Mouse (Mus musculus): ENCODE data around the gene Aif1. TPM values are rescaled to one million over a fixed set of nuclear protein-coding genes. Genes with fewer than 3 reads are reported as not detected.

The Aif1 gene
- polyA plus RNA-seq (2014; fragmentation: Nextera tagmentation; extraction: Ambion mirVana), result 6.1 and 7.9 TPM in 2 replicates

DNA sequence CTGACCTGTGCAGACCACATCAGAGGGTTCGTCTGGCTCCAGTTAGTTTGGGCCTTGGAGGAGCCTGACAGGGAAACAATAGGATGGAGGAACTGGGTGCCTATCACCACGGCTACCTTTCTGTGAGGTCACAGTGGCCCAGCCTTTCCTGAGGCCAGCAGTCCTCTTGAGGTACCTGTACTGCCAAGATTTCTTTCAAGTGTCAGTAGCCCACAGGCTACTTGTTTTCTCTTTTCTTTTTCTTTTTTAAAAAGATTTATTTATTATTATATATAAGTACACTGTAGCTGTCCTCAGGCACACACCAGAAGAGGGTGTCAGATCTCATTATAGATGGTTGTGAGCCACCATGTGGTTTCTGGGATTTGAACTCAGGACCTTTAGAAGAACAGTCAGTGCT, at the start of gene Aif1:
TSS of gene Aif1 (minus strand) at position 101 of the 400 bp plus-strand sequence.
- WGBS, result 42% methylated on average over 2 of the region's 2 CpGs
- H3K4me3 ChIP-seq (ENCODE audit: low read depth, low read length), result no peak within 1 kb of the TSS

GRCm38 (mm10) chr17:35225456-35225855, 49.6 kb upstream of the Aif1 start:
- Histone ChIP-seq H3K9ac (replicated peaks; ENCODE audit: low read length) (no peak overlapping the region), H3K27me3 (ENCODE audit: control insufficient read depth, insufficient read depth, low read length) (no peaks in the 10 kb centered on the region), H3K36me3 (replicated peaks; ENCODE audit: control insufficient read depth, insufficient read depth, low read depth, low read length) (peaks cover 4% of the 10 kb centered on the region), H3K4me3 (ENCODE audit: low read depth, low read length) (no peak overlapping the region), H3K4me2 (ENCODE audit: low read depth, low read length) (no peak overlapping the region), H3K9me3 (replicated peaks; ENCODE audit: control insufficient read depth, low read length) (no peaks in the 10 kb centered on the region), H3K27ac (replicated peaks; ENCODE audit: low read depth, low read length) (no peak overlapping the region), H3K4me1 (ENCODE audit: control insufficient read depth, insufficient read depth, low read length) (no peaks in the 10 kb centered on the region)
- no peak for DNase-seq (ENCODE audit: low spot score)
- WGBS, result 98% methylated on average over 5 of the region's 5 CpGs
- ATAC-seq (replicated peaks; ENCODE audit: insufficient number of reproducible peaks, low FRiP score, low TSS enrichment, low read depth), result no peak

More for the DNA sequence above, at the start of gene Aif1:
- ATAC-seq (replicated peaks; ENCODE audit: insufficient number of reproducible peaks, low FRiP score, low TSS enrichment, low read depth), result no peak
- no peaks in the 10 kb centered on the region for H3K36me3 ChIP-seq (replicated peaks; ENCODE audit: control insufficient read depth, insufficient read depth, low read depth, low read length)
- no peak within 1 kb of the TSS for H3K9ac ChIP-seq (replicated peaks; ENCODE audit: low read length)
- H3K4me1 ChIP-seq (ENCODE audit: control insufficient read depth, insufficient read depth, low read length), result no peaks in the 10 kb centered on the region
- no peak within 1 kb of the TSS for H3K4me2 ChIP-seq (ENCODE audit: low read depth, low read length)
- no peak for DNase-seq (ENCODE audit: low spot score)
- H3K27ac ChIP-seq (replicated peaks; ENCODE audit: low read depth, low read length), result no peak within 1 kb of the TSS
- no peaks in the 10 kb centered on the region for H3K9me3 ChIP-seq (replicated peaks; ENCODE audit: control insufficient read depth, low read length)
- H3K27me3 ChIP-seq (ENCODE audit: control insufficient read depth, insufficient read depth, low read length), result no peaks in the 10 kb centered on the region

- Histone ChIP-seq H3K27me3 (ENCODE audit: control insufficient read depth, insufficient read depth, low read length) (no peaks in the 10 kb centered on the region), H3K9me3 (replicated peaks; ENCODE audit: control insufficient read depth, low read length) (no peaks in the 10 kb centered on the region), H3K36me3 (replicated peaks; ENCODE audit: control insufficient read depth, insufficient read depth, low read depth, low read length) (peaks cover 4% of the 10 kb centered on the region), H3K27ac (replicated peaks; ENCODE audit: low read depth, low read length) (no peak overlapping the region), H3K4me3 (ENCODE audit: low read depth, low read length) (no peak overlapping the region), H3K4me1 (ENCODE audit: control insufficient read depth, insufficient read depth, low read length) (no peaks in the 10 kb centered on the region), H3K9ac (replicated peaks; ENCODE audit: low read length) (no peak overlapping the region), H3K4me2 (ENCODE audit: low read depth, low read length) (no peak overlapping the region)
- ATAC-seq (replicated peaks; ENCODE audit: insufficient number of reproducible peaks, low FRiP score, low TSS enrichment, low read depth), result no peak
- DNase-seq (ENCODE audit: low spot score), result no peak
- WGBS, result 87% methylated on average over 4 of the region's 4 CpGs
Observed at GRCm38 (mm10) chr17:35224641-35225040, 48.8 kb upstream of the Aif1 start.

GRCm38 (mm10) chr17:35222299-35222698, 46.4 kb upstream of the Aif1 start:
- no peak for DNase-seq (ENCODE audit: low spot score)

GRCm38 (mm10) chr17:35220156-35220952, 44.5 kb upstream of the Aif1 start, which contains the start of gene Gm16181:
TSS of gene Gm16181 (plus strand) at chr17:35220834.
- WGBS, result 79% methylated on average over 28 of the region's 28 CpGs

More at GRCm38 (mm10) chr17:35222299-35222698, 46.4 kb upstream of the Aif1 start:
- 77% methylated on average over 6 of the region's 6 CpGs for WGBS
- Histone ChIP-seq H3K27me3 (ENCODE audit: control insufficient read depth, insufficient read depth, low read length) (no peaks in the 10 kb centered on the region), H3K4me1 (ENCODE audit: control insufficient read depth, insufficient read depth, low read length) (no peaks in the 10 kb centered on the region), H3K4me2 (ENCODE audit: low read depth, low read length) (no peak overlapping the region), H3K9me3 (replicated peaks; ENCODE audit: control insufficient read depth, low read length) (no peaks in the 10 kb centered on the region), H3K9ac (replicated peaks; ENCODE audit: low read length) (no peak overlapping the region), H3K27ac (replicated peaks; ENCODE audit: low read depth, low read length) (no peak overlapping the region), H3K36me3 (replicated peaks; ENCODE audit: control insufficient read depth, insufficient read depth, low read depth, low read length) (peaks cover 4% of the 10 kb centered on the region; the same call in 1 of the 2 replicates), H3K4me3 (ENCODE audit: low read depth, low read length) (no peak overlapping the region)
- ATAC-seq (replicated peaks; ENCODE audit: insufficient number of reproducible peaks, low FRiP score, low TSS enrichment, low read depth), result no peak

DNA sequence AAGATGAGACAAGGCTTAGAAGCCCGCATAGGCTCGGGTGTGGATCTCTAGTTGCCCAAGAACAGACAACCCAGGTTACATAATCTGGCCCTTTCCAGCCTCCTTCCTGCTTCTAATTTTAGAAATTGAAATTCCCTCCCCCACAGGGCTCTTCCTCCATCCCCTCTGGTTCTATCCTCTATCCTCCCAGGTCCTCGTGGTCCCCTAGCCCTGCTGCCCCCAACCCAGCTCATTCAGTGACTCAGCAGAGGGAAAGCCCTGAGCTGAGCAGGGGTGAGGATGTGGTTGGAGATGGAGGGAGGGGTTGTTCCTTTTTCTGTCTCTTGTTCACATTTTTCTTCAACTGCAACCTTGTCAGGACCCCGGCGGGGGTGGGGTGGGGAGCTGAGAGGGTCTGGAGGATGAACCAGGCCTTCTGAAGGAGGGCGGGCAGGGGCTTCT, 43.8 kb upstream of the Aif1 start:
- Histone ChIP-seq H3K4me1 (ENCODE audit: control insufficient read depth, insufficient read depth, low read length) (no peaks in the 10 kb centered on the region), H3K27me3 (ENCODE audit: control insufficient read depth, insufficient read depth, low read length) (no peaks in the 10 kb centered on the region), H3K4me2 (ENCODE audit: low read depth, low read length) (no peak overlapping the region), H3K27ac (replicated peaks; ENCODE audit: low read depth, low read length) (no peak overlapping the region), H3K9me3 (replicated peaks; ENCODE audit: control insufficient read depth, low read length) (no peaks in the 10 kb centered on the region), H3K36me3 (replicated peaks; ENCODE audit: control insufficient read depth, insufficient read depth, low read depth, low read length) (no peaks in the 10 kb centered on the region), H3K9ac (replicated peaks; ENCODE audit: low read length) (no peak overlapping the region), H3K4me3 (ENCODE audit: low read depth, low read length) (no peak overlapping the region)
- DNase-seq (ENCODE audit: low spot score) (no peak), ATAC-seq (replicated peaks; ENCODE audit: insufficient number of reproducible peaks, low FRiP score, low TSS enrichment, low read depth) (no peak)
- 84% methylated on average over 6 of the region's 6 CpGs for WGBS

More at GRCm38 (mm10) chr17:35220156-35220952, 44.5 kb upstream of the Aif1 start, which contains the start of gene Gm16181:
- no peak for DNase-seq (ENCODE audit: low spot score)
- no peaks in the 10 kb centered on the region for H3K4me1 ChIP-seq (ENCODE audit: control insufficient read depth, insufficient read depth, low read length)
- no peak for ATAC-seq (replicated peaks; ENCODE audit: insufficient number of reproducible peaks, low FRiP score, low TSS enrichment, low read depth)
- H3K27ac ChIP-seq (replicated peaks; ENCODE audit: low read depth, low read length), result no peak within 1 kb of the TSS
- H3K4me2 ChIP-seq (ENCODE audit: low read depth, low read length), result no peak within 1 kb of the TSS
- H3K4me3 ChIP-seq (ENCODE audit: low read depth, low read length), result no peak within 1 kb of the TSS
- H3K27me3 ChIP-seq (ENCODE audit: control insufficient read depth, insufficient read depth, low read length), result no peaks in the 10 kb centered on the region
- no peak within 1 kb of the TSS for H3K9ac ChIP-seq (replicated peaks; ENCODE audit: low read length)
- H3K36me3 ChIP-seq (replicated peaks; ENCODE audit: control insufficient read depth, insufficient read depth, low read depth, low read length), result peaks cover 4% of the 10 kb centered on the region; the same call in 1 of the 2 replicates
- no peaks in the 10 kb centered on the region for H3K9me3 ChIP-seq (replicated peaks; ENCODE audit: control insufficient read depth, low read length)

DNA sequence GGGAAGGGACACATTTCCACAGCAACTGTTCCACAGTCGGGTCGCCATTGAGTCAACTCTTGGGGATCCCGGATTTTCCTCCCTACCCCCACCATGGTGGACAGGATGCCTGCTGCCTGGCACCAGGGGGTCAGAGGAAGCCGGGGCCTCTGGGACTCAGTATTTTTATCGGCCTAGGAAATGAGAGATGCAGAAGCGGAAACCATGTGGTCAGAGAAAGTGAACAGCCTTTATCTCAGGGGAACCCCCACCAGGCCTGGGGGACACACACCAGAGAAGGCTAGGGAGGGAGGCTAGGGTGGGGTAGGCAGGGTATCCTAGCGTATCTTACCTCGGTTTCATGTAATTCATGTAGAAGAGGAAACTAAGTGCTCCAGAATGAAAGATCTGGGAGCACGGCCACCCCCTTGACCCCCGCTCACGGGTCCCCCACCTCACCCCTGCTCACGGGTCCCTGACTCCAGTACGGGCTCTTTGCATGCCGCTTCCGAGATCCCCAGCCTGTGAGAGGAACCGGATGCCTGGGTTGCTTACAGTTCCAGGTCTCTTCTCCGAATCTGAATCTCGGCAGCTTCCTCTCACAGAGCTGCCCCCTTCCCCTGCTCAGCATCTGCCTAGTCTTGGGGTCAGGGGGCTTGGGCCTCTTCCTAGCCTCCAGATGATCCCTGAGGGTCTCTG, 42.8 kb upstream of the Aif1 start:
- no peaks in the 10 kb centered on the region for H3K4me1 ChIP-seq (ENCODE audit: control insufficient read depth, insufficient read depth, low read length)
- H3K27me3 ChIP-seq (ENCODE audit: control insufficient read depth, insufficient read depth, low read length), result no peaks in the 10 kb centered on the region
- no peaks in the 10 kb centered on the region for H3K9me3 ChIP-seq (replicated peaks; ENCODE audit: control insufficient read depth, low read length)
- no peak for ATAC-seq (replicated peaks; ENCODE audit: insufficient number of reproducible peaks, low FRiP score, low TSS enrichment, low read depth)
- DNase-seq (ENCODE audit: low spot score), result no peak
- H3K36me3 ChIP-seq (replicated peaks; ENCODE audit: control insufficient read depth, insufficient read depth, low read depth, low read length), result no peaks in the 10 kb centered on the region
- no peak overlapping the region for H3K9ac ChIP-seq (replicated peaks; ENCODE audit: low read length)
- no peak overlapping the region for H3K27ac ChIP-seq (replicated peaks; ENCODE audit: low read depth, low read length)
- H3K4me3 ChIP-seq (ENCODE audit: low read depth, low read length), result no peak overlapping the region
- H3K4me2 ChIP-seq (ENCODE audit: low read depth, low read length), result no peak overlapping the region
- 83% methylated on average over 18 of the region's 18 CpGs for WGBS

DNA sequence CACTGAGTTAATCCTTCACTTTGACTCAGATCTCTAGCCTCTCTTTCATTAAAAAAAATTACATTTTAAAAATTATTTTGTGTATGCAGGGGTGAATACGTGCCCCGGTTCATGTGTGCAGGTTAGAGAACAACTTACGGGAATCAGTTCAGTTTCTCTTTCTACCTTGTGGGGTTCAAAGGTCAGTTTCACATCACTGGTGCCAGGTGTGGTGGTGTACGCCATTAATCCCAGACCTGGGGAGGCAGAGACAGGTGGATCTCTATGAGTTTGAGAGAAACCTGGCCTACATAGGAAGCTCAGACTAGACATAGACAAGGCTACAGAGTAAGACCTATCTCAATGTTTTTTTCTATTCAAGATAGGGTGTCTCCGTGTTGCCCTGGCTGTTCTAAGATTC, 37.2 kb upstream of the Aif1 start:
- DNase-seq (ENCODE audit: low spot score) (no peak), ATAC-seq (replicated peaks; ENCODE audit: insufficient number of reproducible peaks, low FRiP score, low TSS enrichment, low read depth) (no peak)
- Histone ChIP-seq H3K4me1 (ENCODE audit: control insufficient read depth, insufficient read depth, low read length) (no peaks in the 10 kb centered on the region), H3K9me3 (replicated peaks; ENCODE audit: control insufficient read depth, low read length) (no peaks in the 10 kb centered on the region), H3K4me3 (ENCODE audit: low read depth, low read length) (no peak overlapping the region), H3K27ac (replicated peaks; ENCODE audit: low read depth, low read length) (no peak overlapping the region), H3K4me2 (ENCODE audit: low read depth, low read length) (no peak overlapping the region), H3K36me3 (replicated peaks; ENCODE audit: control insufficient read depth, insufficient read depth, low read depth, low read length) (no peaks in the 10 kb centered on the region), H3K27me3 (ENCODE audit: control insufficient read depth, insufficient read depth, low read length) (no peaks in the 10 kb centered on the region), H3K9ac (replicated peaks; ENCODE audit: low read length) (no peak overlapping the region)
- WGBS, result 92% methylated on average over 5 of the region's 5 CpGs

Measured in embryonic facial prominence, embryonic 11.5 days (tissue).